Mouse (Mus musculus): ENCODE data around the gene Chst15.

DNA sequence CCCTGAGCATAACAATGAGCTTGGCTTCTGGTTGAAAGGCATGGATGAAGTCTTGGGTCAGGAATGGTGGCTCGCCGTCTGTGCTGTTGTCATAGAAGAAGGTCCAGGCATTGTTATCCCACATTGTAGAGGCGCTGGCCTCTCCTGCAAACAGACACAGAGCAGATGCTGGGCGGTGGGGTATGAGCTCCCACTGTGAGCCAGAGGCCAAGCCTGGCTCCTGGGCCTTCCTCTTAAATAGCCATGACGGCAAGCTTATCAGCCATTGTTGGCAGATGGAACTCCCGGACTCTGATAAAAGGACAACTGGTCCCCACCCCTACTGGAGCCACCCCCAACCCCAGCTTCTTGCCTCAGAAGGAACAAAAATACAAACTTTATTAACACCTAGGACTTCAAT is 54.3 kb downstream of the Chst15 start:
- TF ChIP-seq CTCF (conservative IDR thresholded peaks at IDR 0.05; ENCODE audit: insufficient read depth, insufficient read length, low read depth, low read length) (no peak), POLR2A (IDR thresholded peaks at IDR 0.05; ENCODE audit: low read depth, low read length) (no peak)

All from kidney, adult 2 months (tissue).